Mouse (Mus musculus) midbrain, embryonic 13.5 days (tissue): ENCODE data around the gene 1500011B03Rik. TPM values are rescaled to one million over a fixed set of nuclear protein-coding genes. Genes with fewer than 3 reads are reported as not detected.

Experiments
- ATAC-seq: fragments of 200-750 bp; cut with Nextera tagmentation; 2 replicates; pipeline ENCODE4 v1.8.0; 2017; ENCODE audit warnings: mild to moderate bottlenecking, moderate TSS enrichment, moderate library complexity
- H3K27ac ChIP-seq: fragments of 300-500 bp; sonication (generic); 2 replicates; pipeline ENCODE4 v1.5.1; 2015; ENCODE audit warnings: inconsistent platforms, mild to moderate bottlenecking, moderate library complexity
- H3K27me3 ChIP-seq: fragments of 300-500 bp; sonication (generic); 2 replicates; pipeline ENCODE4 v1.6.1; 2015; ENCODE audit warnings: mild to moderate bottlenecking, inconsistent platforms
- H3K36me3 ChIP-seq: fragments of 300-500 bp; sonication (generic); 2 replicates; pipeline ENCODE4 v1.6.1; 2015; ENCODE audit warnings: mild to moderate bottlenecking, inconsistent platforms
- H3K4me1 ChIP-seq: fragments of 300-500 bp; sonication (generic); replicated peaks from 2 replicates; pipeline ENCODE4 v1.6.1; 2015; ENCODE audit warnings: inconsistent platforms
- H3K4me2 ChIP-seq: fragments of 300-500 bp; sonication (generic); replicated peaks from 2 replicates; pipeline ENCODE4 v1.6.1; 2015; ENCODE audit warnings: moderate library complexity, mild to moderate bottlenecking, inconsistent platforms
- H3K4me3 ChIP-seq: fragments of 300-500 bp; sonication (generic); replicated peaks from 2 replicates; pipeline ENCODE4 v1.5.1; 2015; ENCODE audit warnings: mild to moderate bottlenecking, inconsistent platforms
- H3K9ac ChIP-seq: fragments of 300-500 bp; sonication (generic); replicated peaks from 2 replicates; pipeline ENCODE4 v1.6.1; 2015; ENCODE audit warnings: mild to moderate bottlenecking, inconsistent platforms
- H3K9me3 ChIP-seq: fragments of 300-500 bp; sonication (generic); 2 replicates; pipeline ENCODE4 v1.6.1; 2016; ENCODE audit warnings: mild to moderate bottlenecking, inconsistent platforms
- WGBS: fragments of 180-500 bp; shearing (Covaris S2); methylation state at CpG from one replicate; pipeline ENCODE4 v1.1.7; 2015; 5-methylcytosine and 5-hydroxymethylcytosine counted together
- polyA plus RNA-seq: library from polyadenylated mRNA; unstranded; fragments of >200 nt; fragmentation: Nextera tagmentation; extraction: Ambion mirVana; gene quantifications from 2 replicates; pipeline ENCODE4 v1.2.1, GENCODE M21; 2015

The 1500011B03Rik gene
- polyA plus RNA-seq, 1 experiment from 2014 or later, result 225 TPM

- no peaks in the 10 kb centered on the region for H3K27me3 ChIP-seq
- H3K4me1 ChIP-seq, result peaks cover 74% of the 10 kb centered on the region
- no peak for ATAC-seq
- peak within 1 kb of the TSS; percentile 91 for H3K4me2 ChIP-seq
- peak within 1 kb of the TSS; percentile 99 for H3K4me3 ChIP-seq
- H3K9ac ChIP-seq, result peak within 1 kb of the TSS; percentile 98
- H3K9me3 ChIP-seq, result no peaks in the 10 kb centered on the region
- peak within 1 kb of the TSS; percentile 94 for H3K27ac ChIP-seq
- H3K36me3 ChIP-seq, result no peaks in the 10 kb centered on the region
- 1% methylated on average over 60 of the region's 63 CpGs for WGBS
These were observed 48.0 kb downstream of the 1500011B03Rik start, which contains the start of gene Git2 for GRCm38 (mm10) chr5:114775056-114775979. TSS of gene Git2 (minus strand) at chr5:114775517.

DNA sequence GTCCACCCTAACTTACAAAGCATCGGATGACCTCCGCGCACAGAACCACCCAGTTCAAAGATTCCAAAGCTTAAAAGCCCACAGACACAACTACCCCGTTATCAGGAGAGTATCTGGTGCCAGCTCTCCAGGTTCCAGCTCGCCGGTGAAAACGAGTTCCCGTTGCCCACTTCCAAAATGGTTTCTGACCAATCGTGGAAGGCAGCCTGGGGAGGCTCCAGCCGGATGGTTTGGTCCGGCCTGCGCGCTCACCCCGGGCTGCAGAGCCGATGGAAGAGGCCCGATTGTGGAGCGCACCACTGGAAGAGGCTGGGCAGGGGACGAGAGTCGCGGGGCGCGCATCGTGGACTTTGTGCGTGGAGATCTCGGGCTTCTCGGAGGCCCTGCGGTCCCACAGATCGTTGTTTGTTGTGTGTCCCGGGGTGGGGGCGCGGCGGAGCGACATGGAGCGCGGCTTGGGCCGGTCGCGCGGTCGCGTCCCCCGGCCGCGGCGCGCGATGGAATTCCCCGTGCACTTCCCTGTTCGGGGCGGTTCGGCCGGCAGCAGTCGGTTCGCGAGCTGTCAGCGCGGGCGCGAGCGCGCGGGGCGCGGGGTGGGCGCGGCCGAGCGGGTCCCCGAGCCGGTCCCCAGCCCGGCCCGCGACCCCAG is 48.7 kb downstream of the 1500011B03Rik start, which contains the start of gene Ankrd13a:
Ankrd13a (plus strand) TSS at position 275 of the 649 bp plus-strand sequence.
- Histone ChIP-seq H3K27ac (peak within 1 kb of the TSS; percentile 94), H3K4me3 (peak within 1 kb of the TSS; percentile 99), H3K9me3 (no peaks in the 10 kb centered on the region), H3K4me2 (peak within 1 kb of the TSS; percentile 91), H3K27me3 (no peaks in the 10 kb centered on the region), H3K9ac (peak within 1 kb of the TSS; percentile 98), H3K36me3 (no peaks in the 10 kb centered on the region), H3K4me1 (peaks cover 67% of the 10 kb centered on the region)
- under 1% methylated on average over 69 of the region's 73 CpGs for WGBS
- ATAC-seq, result peak; percentile 89

- Histone ChIP-seq H3K9ac (peak overlapping the region; percentile 98), H3K4me2 (peak overlapping the region; percentile 91), H3K4me1 (peaks cover 61% of the 10 kb centered on the region), H3K27ac (peak overlapping the region; percentile 94), H3K27me3 (no peaks in the 10 kb centered on the region), H3K9me3 (no peaks in the 10 kb centered on the region), H3K4me3 (peak overlapping the region; percentile 99), H3K36me3 (no peaks in the 10 kb centered on the region)
- 1% methylated on average over 11 of the region's 11 CpGs for WGBS
- ATAC-seq, result 0 out of 2 replicates have a peak, but pooled peaks have one; percentile 3
These were observed 49.5 kb downstream of the 1500011B03Rik start for GRCm38 (mm10) chr5:114773780-114774179.

GRCm38 (mm10) chr5:114773211-114773710 is 50.0 kb downstream of the 1500011B03Rik start:
- Histone ChIP-seq H3K27ac (peak overlapping the region; percentile 94), H3K9me3 (no peaks in the 10 kb centered on the region), H3K27me3 (no peaks in the 10 kb centered on the region), H3K36me3 (no peaks in the 10 kb centered on the region), H3K4me1 (peaks cover 56% of the 10 kb centered on the region), H3K4me3 (peak overlapping the region; percentile 99), H3K9ac (peak overlapping the region; percentile 98), H3K4me2 (peak overlapping the region; percentile 91)
- ATAC-seq, result peak; percentile 77
- under 1% methylated on average over 44 of the region's 52 CpGs for WGBS

DNA sequence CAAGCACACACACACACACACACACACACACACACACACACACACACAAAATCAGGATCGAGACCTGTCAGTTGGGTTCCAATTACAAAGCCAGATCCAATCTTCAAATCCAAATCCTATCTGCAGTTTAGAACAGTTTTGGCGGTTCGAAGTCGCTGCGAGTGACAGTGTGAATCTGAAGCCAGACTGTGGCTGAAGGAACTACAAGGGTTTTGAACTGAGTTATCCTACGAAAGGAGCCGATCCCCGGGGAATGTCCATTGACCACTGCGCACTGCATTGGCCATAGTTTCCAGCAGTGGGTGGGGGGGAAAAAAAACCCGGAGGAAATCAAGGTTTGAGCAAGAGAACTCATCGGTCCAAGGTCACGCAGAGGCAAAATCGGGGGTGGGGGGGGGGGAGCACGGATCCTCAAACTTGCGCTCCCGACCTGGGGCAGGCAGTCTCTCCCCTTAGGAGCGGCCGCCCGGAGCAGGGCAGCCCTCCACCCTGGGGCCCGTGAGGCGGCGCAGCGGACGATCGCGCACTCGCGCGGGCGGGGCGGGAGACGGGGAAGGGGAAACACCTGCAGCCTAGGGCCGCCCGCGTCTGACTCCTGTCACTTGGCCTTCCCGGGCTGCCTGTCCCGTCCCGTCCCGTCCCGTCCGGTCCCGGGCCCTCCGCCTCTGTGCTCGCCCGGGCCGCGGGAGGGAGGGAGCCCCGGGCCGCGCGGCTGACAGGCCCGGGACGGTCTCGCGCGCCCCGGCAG is 50.6 kb downstream of the 1500011B03Rik start:
- H3K9ac ChIP-seq, result peak overlapping the region; percentile 97
- ATAC-seq, result peak; percentile 59
- H3K4me3 ChIP-seq, result peak overlapping the region; percentile 99
- peak overlapping the region; percentile 91 for H3K4me2 ChIP-seq
- 3% methylated on average over 29 of the region's 57 CpGs for WGBS
- no peaks in the 10 kb centered on the region for H3K36me3 ChIP-seq
- H3K9me3 ChIP-seq, result no peaks in the 10 kb centered on the region
- H3K4me1 ChIP-seq, result peaks cover 50% of the 10 kb centered on the region
- no peaks in the 10 kb centered on the region for H3K27me3 ChIP-seq
- peak overlapping the region; percentile 85 for H3K27ac ChIP-seq

GRCm38 (mm10) chr5:114771796-114772195 is 51.5 kb downstream of the 1500011B03Rik start:
- H3K4me2 ChIP-seq, result peak overlapping the region; percentile 91
- WGBS, result 78% methylated on average over 8 of the region's 8 CpGs
- H3K4me3 ChIP-seq, result peak overlapping the region; percentile 99
- 0 out of 2 replicates have a peak overlapping the region, but pooled peaks have one; percentile 23 for H3K9ac ChIP-seq
- no peaks in the 10 kb centered on the region for H3K36me3 ChIP-seq
- H3K27ac ChIP-seq, result no peak overlapping the region
- no peak for ATAC-seq
- no peaks in the 10 kb centered on the region for H3K27me3 ChIP-seq
- H3K4me1 ChIP-seq, result peaks cover 43% of the 10 kb centered on the region
- no peaks in the 10 kb centered on the region for H3K9me3 ChIP-seq

- Histone ChIP-seq H3K4me3 (no peak overlapping the region), H3K4me1 (peaks cover 28% of the 10 kb centered on the region), H3K27me3 (no peaks in the 10 kb centered on the region), H3K4me2 (no peak overlapping the region), H3K36me3 (peaks cover 12% of the 10 kb centered on the region), H3K9me3 (no peaks in the 10 kb centered on the region), H3K9ac (no peak overlapping the region), H3K27ac (no peak overlapping the region)
- ATAC-seq, result no peak
- 95% methylated on average over 8 of the region's 8 CpGs for WGBS
These were observed 53.5 kb downstream of the 1500011B03Rik start for GRCm38 (mm10) chr5:114769786-114770185.

GRCm38 (mm10) chr5:114767185-114767584 is 56.1 kb downstream of the 1500011B03Rik start:
- Histone ChIP-seq H3K4me3 (no peak overlapping the region), H3K4me2 (no peak overlapping the region), H3K27ac (no peak overlapping the region), H3K9ac (no peak overlapping the region), H3K36me3 (peaks cover 37% of the 10 kb centered on the region), H3K4me1 (peaks cover 18% of the 10 kb centered on the region), H3K27me3 (no peaks in the 10 kb centered on the region), H3K9me3 (no peaks in the 10 kb centered on the region)
- no peak for ATAC-seq
- 91% methylated on average over 7 of the region's 7 CpGs for WGBS

DNA sequence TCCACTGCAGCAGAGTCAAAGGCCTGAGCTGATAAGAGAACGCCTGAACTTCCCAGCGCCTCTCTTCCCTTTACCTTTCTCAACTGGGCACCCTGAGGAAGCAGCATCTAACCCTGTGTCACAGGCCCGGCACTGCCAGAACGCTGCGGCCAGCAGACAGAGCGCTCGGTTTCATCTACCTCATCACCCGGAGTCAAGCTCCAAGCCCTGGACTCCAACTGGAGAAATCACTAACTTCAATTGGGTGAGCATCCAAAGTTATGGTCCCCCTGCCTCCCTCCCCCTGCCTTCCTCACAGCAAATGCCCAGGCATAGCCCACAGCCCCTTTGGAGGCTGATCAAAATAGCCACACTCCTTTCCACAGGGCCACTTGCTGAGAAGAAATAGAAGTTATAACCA is 56.6 kb downstream of the 1500011B03Rik start:
- Histone ChIP-seq H3K4me2 (no peak overlapping the region), H3K27me3 (no peaks in the 10 kb centered on the region), H3K4me3 (no peak overlapping the region), H3K36me3 (peaks cover 42% of the 10 kb centered on the region), H3K4me1 (peaks cover 13% of the 10 kb centered on the region), H3K27ac (no peak overlapping the region), H3K9me3 (no peaks in the 10 kb centered on the region), H3K9ac (no peak overlapping the region)
- 88% methylated on average over 8 of the region's 8 CpGs for WGBS
- no peak for ATAC-seq

GRCm38 (mm10) chr5:114764812-114765735 is 58.2 kb downstream of the 1500011B03Rik start:
- Histone ChIP-seq H3K27me3 (no peaks in the 10 kb centered on the region), H3K4me2 (no peak overlapping the region), H3K9ac (no peak overlapping the region), H3K27ac (no peak overlapping the region), H3K36me3 (peaks cover 58% of the 10 kb centered on the region), H3K4me3 (no peak overlapping the region), H3K4me1 (no peaks in the 10 kb centered on the region), H3K9me3 (no peaks in the 10 kb centered on the region)
- no peak for ATAC-seq
- WGBS, result 86% methylated on average over 18 of the region's 18 CpGs
